Mouse (Mus musculus): ENCODE measurements at regions not wholly inside any gene's neighbourhood (a gene's known extent, or its start where the extent isn't known, plus 50 kb on each side); places are given as distances from the start of the nearest gene placed in this dataset.

DNA sequence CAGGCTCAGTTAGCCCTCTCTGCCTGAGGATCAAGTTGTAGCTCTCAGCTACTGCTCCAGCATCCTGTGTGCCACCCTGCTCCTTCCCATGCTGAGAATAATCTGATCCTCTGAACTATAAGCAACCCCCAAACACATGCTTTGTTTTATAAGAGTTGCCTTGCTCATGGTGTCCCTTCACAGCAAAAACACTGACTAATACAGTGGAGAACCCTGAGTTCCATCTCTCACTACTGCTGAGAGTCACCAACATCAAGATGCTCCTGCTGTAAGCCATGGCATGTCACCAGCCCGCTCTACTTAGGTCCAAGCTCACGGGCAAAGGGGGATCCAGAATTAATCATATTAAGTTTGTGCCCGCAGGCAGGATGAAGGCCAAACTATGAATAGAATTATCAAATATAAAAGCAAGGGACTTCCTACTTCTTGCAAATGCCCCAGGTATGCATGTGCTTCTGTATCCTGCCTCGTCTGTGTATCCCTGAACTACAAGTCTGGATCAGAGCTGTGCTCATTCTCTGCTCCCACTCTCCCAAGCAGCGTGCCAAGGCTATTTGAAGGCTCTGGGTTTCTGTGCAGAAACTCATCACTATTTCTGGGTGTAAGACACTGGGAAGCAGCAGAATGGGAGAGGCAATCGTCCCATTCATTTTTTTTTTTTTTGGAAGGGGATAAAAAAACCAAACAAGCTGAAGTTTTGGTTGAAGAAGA is 243.7 kb upstream of the Pfn2 start:
- WGBS: 87% methylated on average over 6 of the region's 6 CpGs
- no peak overlapping the region for H3K4me2 ChIP-seq
- H3K4me1 ChIP-seq (replicated peaks): no peaks in the 10 kb centered on the region
- no peaks in the 10 kb centered on the region for H3K27me3 ChIP-seq
- no peak overlapping the region for H3K4me3 ChIP-seq (replicated peaks)
- no peak overlapping the region for H3K27ac ChIP-seq
- no peak for ATAC-seq (ENCODE audit: insufficient number of reproducible peaks, insufficient read depth, low FRiP score, low TSS enrichment, low read depth)
- H3K9ac ChIP-seq (replicated peaks): no peak overlapping the region
- no peaks in the 10 kb centered on the region for H3K36me3 ChIP-seq
- no peaks in the 10 kb centered on the region for H3K9me3 ChIP-seq

- Histone ChIP-seq H3K27me3 (no peaks in the 10 kb centered on the region), H3K36me3 (no peaks in the 10 kb centered on the region), H3K9ac (replicated peaks) (no peak overlapping the region), H3K4me1 (replicated peaks) (no peaks in the 10 kb centered on the region), H3K4me2 (no peak overlapping the region), H3K4me3 (replicated peaks) (no peak overlapping the region), H3K9me3 (no peaks in the 10 kb centered on the region), H3K27ac (no peak overlapping the region)
- WGBS: 85% methylated on average over 5 of the region's 5 CpGs
- ATAC-seq (ENCODE audit: insufficient number of reproducible peaks, insufficient read depth, low FRiP score, low TSS enrichment, low read depth): no peak
Measured at GRCm38 (mm10) chr3:58110911-58111476, 263.1 kb upstream of the Pfn2 start.

DNA sequence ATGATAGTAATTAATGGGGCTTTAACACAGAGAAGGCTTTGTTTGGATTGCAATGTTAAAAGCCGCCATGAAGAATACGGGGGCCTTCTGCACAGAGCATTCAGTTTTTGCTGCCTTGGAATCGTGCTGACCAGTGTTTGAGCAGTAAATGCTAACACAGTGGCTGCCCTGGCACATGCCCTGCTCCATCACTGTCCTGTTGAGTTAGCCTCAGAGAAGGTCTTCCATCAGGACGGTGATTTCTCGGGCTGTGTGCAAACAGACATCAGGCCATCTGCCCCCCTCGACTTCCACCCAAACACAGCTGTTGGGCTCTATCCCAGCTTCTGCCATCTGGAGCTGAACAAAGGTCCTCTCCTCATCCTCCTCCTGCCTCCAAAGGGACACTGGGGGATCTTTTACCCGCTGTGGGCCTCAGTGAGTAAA is 264.6 kb upstream of the Pfn2 start:
- Histone ChIP-seq H3K27me3 (no peaks in the 10 kb centered on the region), H3K36me3 (no peaks in the 10 kb centered on the region), H3K4me1 (replicated peaks) (no peaks in the 10 kb centered on the region), H3K27ac (no peak overlapping the region), H3K4me3 (replicated peaks) (no peak overlapping the region), H3K9me3 (no peaks in the 10 kb centered on the region), H3K9ac (replicated peaks) (no peak overlapping the region), H3K4me2 (no peak overlapping the region)
- 65% methylated on average over 7 of the region's 7 CpGs for WGBS
- ATAC-seq (ENCODE audit: insufficient number of reproducible peaks, insufficient read depth, low FRiP score, low TSS enrichment, low read depth): no peak

DNA sequence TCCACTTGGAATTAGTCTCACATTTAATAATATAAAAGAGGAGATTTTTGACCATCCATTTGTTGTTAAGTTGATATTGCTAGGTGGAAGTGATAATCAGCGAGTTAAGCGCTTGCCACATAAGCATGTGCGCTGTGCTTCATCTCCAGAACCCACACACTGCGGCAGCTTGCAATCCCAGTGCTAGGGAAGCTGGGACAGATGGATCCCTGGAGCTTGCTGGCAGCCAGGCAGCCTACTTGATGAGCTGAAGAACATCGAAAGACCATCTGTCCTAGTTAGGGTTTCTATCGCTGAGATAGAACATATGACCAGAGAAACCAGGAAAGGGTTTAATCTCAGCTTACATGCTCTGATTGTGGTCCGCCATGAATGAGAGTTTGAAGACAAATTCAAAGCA is 266.1 kb upstream of the Pfn2 start:
- Histone ChIP-seq H3K27me3 (no peaks in the 10 kb centered on the region; the same call in 1 of the 2 replicates), H3K9ac (replicated peaks) (no peak overlapping the region)
- ATAC-seq (ENCODE audit: insufficient number of reproducible peaks, insufficient read depth, low FRiP score, low TSS enrichment, low read depth): no peak

DNA sequence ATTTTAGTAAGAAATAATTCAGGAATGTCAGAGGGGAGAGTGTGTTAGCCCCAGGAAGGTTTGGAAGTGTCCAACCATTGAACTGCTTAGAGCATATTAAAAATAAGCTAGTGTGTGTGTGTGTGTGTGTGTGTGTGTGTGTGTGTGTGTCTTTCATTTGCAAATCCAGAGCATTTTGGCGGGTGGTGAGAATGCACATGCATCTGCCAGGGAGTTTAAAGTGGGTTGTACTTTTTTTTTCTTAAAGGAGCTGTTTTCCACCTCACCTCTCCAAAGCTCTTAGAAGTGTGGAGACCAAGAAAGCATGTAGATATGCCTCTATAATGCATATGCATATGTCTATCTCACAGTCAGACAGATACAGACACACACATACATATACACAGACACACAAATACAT is 267.6 kb upstream of the Pfn2 start:
- H3K36me3 ChIP-seq: no peaks in the 10 kb centered on the region
- H3K4me1 ChIP-seq (replicated peaks): no peaks in the 10 kb centered on the region
- no peak overlapping the region for H3K4me3 ChIP-seq (replicated peaks)
- no peak overlapping the region for H3K4me2 ChIP-seq
- H3K27me3 ChIP-seq: no peaks in the 10 kb centered on the region; the same call in 1 of the 2 replicates
- no peak overlapping the region for H3K9ac ChIP-seq (replicated peaks)
- no peak overlapping the region for H3K27ac ChIP-seq
- ATAC-seq (ENCODE audit: insufficient number of reproducible peaks, insufficient read depth, low FRiP score, low TSS enrichment, low read depth): no peak
- WGBS: 67% methylated on average over 1 of the region's 1 CpGs
- H3K9me3 ChIP-seq: no peaks in the 10 kb centered on the region

More for the DNA sequence above, 266.1 kb upstream of the Pfn2 start:
- H3K9me3 ChIP-seq: no peaks in the 10 kb centered on the region
- WGBS: 93% methylated on average over 7 of the region's 7 CpGs
- no peak overlapping the region for H3K4me2 ChIP-seq
- no peaks in the 10 kb centered on the region for H3K4me1 ChIP-seq (replicated peaks)
- no peak overlapping the region for H3K27ac ChIP-seq
- no peaks in the 10 kb centered on the region for H3K36me3 ChIP-seq
- no peak overlapping the region for H3K4me3 ChIP-seq (replicated peaks)

DNA sequence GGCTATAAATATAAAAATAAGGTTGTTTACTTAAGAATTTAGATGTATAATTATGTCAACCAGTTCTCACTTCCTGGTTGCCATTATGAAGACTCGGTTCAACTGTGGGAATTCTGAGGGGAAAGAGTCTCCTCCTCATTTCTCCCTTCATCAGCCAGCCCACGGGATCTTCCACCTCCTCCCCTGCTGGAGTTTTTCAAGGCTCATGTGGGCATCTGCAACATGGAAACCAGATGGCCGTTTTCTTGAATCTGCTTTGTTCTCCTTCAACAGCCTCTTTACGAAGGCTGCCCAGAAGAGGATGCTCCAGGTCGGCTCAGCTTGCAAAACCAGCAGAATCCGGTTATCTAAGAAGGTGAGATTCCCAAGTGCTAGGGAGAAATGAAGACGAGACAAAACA is 269.0 kb upstream of the Pfn2 start:
- H3K9me3 ChIP-seq: no peaks in the 10 kb centered on the region
- no peak overlapping the region for H3K9ac ChIP-seq (replicated peaks)
- H3K27ac ChIP-seq: no peak overlapping the region
- H3K4me3 ChIP-seq (replicated peaks): no peak overlapping the region
- no peak for ATAC-seq (ENCODE audit: insufficient number of reproducible peaks, insufficient read depth, low FRiP score, low TSS enrichment, low read depth)
- no peaks in the 10 kb centered on the region for H3K4me1 ChIP-seq (replicated peaks)
- H3K4me2 ChIP-seq: no peak overlapping the region
- no peaks in the 10 kb centered on the region; the same call in 1 of the 2 replicates for H3K27me3 ChIP-seq
- WGBS: 60% methylated on average over 7 of the region's 7 CpGs
- H3K36me3 ChIP-seq: no peaks in the 10 kb centered on the region

DNA sequence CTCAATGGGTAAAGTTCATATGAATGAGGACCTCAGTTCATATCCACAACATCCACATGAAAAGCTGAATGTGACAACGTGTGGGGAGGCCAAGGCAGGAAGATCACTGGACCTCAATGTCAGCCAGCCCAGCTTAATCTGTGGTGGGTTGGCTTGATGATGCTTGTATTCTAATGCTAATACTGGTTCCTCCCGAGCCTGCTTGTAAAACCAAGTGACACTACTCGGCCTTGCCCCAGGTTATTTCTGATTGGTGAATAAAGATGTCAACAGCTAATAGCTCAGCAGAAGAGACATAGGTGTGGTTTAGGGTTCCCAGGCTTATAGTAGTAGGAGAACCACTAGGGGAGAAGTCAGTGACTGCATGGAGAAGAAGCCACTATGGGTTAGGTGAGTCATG is 272.2 kb upstream of the Pfn2 start:
- no peak overlapping the region for H3K9ac ChIP-seq (replicated peaks)
- no peak overlapping the region for H3K27ac ChIP-seq
- no peaks in the 10 kb centered on the region; the same call in 1 of the 2 replicates for H3K27me3 ChIP-seq
- no peak overlapping the region for H3K4me2 ChIP-seq
- no peaks in the 10 kb centered on the region for H3K9me3 ChIP-seq
- no peaks in the 10 kb centered on the region for H3K36me3 ChIP-seq
- H3K4me3 ChIP-seq (replicated peaks): no peak overlapping the region
- no peaks in the 10 kb centered on the region for H3K4me1 ChIP-seq (replicated peaks)
- WGBS: 40% methylated on average over 3 of the region's 3 CpGs
- ATAC-seq (ENCODE audit: insufficient number of reproducible peaks, insufficient read depth, low FRiP score, low TSS enrichment, low read depth): no peak

GRCm38 (mm10) chr3:58122456-58123359 is 274.8 kb upstream of the Pfn2 start:
- Histone ChIP-seq H3K27ac (no peak overlapping the region), H3K4me3 (replicated peaks) (no peak overlapping the region), H3K9ac (replicated peaks) (no peak overlapping the region), H3K36me3 (no peaks in the 10 kb centered on the region), H3K9me3 (no peaks in the 10 kb centered on the region), H3K4me1 (replicated peaks) (no peaks in the 10 kb centered on the region), H3K4me2 (no peak overlapping the region), H3K27me3 (peaks cover 5% of the 10 kb centered on the region)
- ATAC-seq (ENCODE audit: insufficient number of reproducible peaks, insufficient read depth, low FRiP score, low TSS enrichment, low read depth): 0 out of 2 replicates have a peak, but pooled peaks have one; percentile 66
- 50% methylated on average over 19 of the region's 19 CpGs for WGBS

- H3K9ac ChIP-seq (replicated peaks): no peak overlapping the region
- H3K27ac ChIP-seq: no peak overlapping the region
- no peaks in the 10 kb centered on the region for H3K4me1 ChIP-seq (replicated peaks)
- no peaks in the 10 kb centered on the region for H3K9me3 ChIP-seq
- WGBS: 71% methylated on average over 7 of the region's 7 CpGs
- H3K36me3 ChIP-seq: no peaks in the 10 kb centered on the region
- no peak overlapping the region for H3K4me2 ChIP-seq
- no peak for ATAC-seq (ENCODE audit: insufficient number of reproducible peaks, insufficient read depth, low FRiP score, low TSS enrichment, low read depth)
- H3K27me3 ChIP-seq: peaks cover 12% of the 10 kb centered on the region
- no peak overlapping the region for H3K4me3 ChIP-seq (replicated peaks)
Measured at GRCm38 (mm10) chr3:58123396-58124077, 275.7 kb upstream of the Pfn2 start.

DNA sequence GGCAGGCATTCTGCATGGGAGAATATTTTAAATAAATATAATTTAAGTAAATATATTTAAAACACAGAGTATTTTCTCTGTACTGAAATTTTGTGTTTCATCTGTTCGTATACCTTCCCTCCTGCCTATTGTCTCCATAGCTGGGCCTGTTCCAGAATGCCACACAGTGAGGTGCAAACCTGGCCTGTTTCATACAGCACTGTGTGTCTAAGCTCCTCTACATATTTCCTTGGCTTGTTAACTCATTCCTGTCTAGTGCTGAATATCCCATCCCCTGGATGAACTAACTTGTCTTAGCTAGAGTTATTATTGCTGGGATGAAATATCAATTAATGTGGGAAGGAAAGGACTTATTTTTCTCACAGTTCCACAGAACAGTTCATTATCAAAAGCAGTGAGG is 277.0 kb upstream of the Pfn2 start:
- Histone ChIP-seq H3K4me2 (no peak overlapping the region), H3K36me3 (no peaks in the 10 kb centered on the region), H3K4me1 (replicated peaks) (no peaks in the 10 kb centered on the region; the same call in 1 of the 2 replicates), H3K27me3 (peaks cover 12% of the 10 kb centered on the region; the same call in 1 of the 2 replicates), H3K4me3 (replicated peaks) (no peak overlapping the region), H3K27ac (no peak overlapping the region), H3K9ac (replicated peaks) (no peak overlapping the region), H3K9me3 (no peaks in the 10 kb centered on the region)
- ATAC-seq (ENCODE audit: insufficient number of reproducible peaks, insufficient read depth, low FRiP score, low TSS enrichment, low read depth): no peak
- WGBS: 75% methylated on average over 1 of the region's 1 CpGs

- Histone ChIP-seq H3K4me1 (replicated peaks) (no peaks in the 10 kb centered on the region; the same call in 1 of the 2 replicates), H3K4me2 (no peak overlapping the region), H3K36me3 (no peaks in the 10 kb centered on the region), H3K27ac (no peak overlapping the region), H3K9me3 (no peaks in the 10 kb centered on the region), H3K4me3 (replicated peaks) (no peak overlapping the region), H3K9ac (replicated peaks) (no peak overlapping the region), H3K27me3 (peaks cover 12% of the 10 kb centered on the region; the same call in 1 of the 2 replicates)
- ATAC-seq (ENCODE audit: insufficient number of reproducible peaks, insufficient read depth, low FRiP score, low TSS enrichment, low read depth): no peak
Measured at GRCm38 (mm10) chr3:58126996-58127395, 279.1 kb upstream of the Pfn2 start.

Data from limb, embryonic 12.5 days (tissue).